Mouse (Mus musculus) neural tube, embryonic 12.5 days (tissue): ENCODE measurements around the gene G430095P16Rik. TPM values are rescaled to one million over a fixed set of nuclear protein-coding genes. Genes with fewer than 3 reads are reported as not detected.

Experiments
- polyA plus RNA-seq: library from polyadenylated mRNA; unstranded; fragments of >200 nt; fragmentation: Nextera tagmentation; extraction: Ambion mirVana; gene quantifications from 2 replicates; pipeline ENCODE4 v1.2.1, GENCODE M21; 2016

Gene G430095P16Rik
- polyA plus RNA-seq, 1 experiment from 2014 or later, result 2.5 TPM

Other genes starting within 250 kb of the G430095P16Rik start
- gene Ier2, start 60.2 kb upstream of the G430095P16Rik start, polyA plus RNA-seq, result 72.4 and 72.8 TPM in 2 replicates
- gene Trmt1, start 36.7 kb upstream of the G430095P16Rik start, polyA plus RNA-seq, result 58.5 and 59.1 TPM in 2 replicates
- gene Nacc1, start 35.1 kb upstream of the G430095P16Rik start, polyA plus RNA-seq, result 17.2 and 19.2 TPM in 2 replicates
- gene Lyl1, start 21.6 kb upstream of the G430095P16Rik start, polyA plus RNA-seq, result 4.4 and 4.5 TPM in 2 replicates
- 8.4 and 11.2 TPM in 2 replicates for gene Nfix, start 77.3 kb downstream of the G430095P16Rik start, polyA plus RNA-seq
- gene Dand5, start 99.8 kb downstream of the G430095P16Rik start, polyA plus RNA-seq, result 6.5 and 8.3 TPM in 2 replicates
- 39.7 and 40.1 TPM in 2 replicates for gene Gadd45gip1, start 108.5 kb downstream of the G430095P16Rik start, polyA plus RNA-seq
- gene Rad23a, start 117.7 kb downstream of the G430095P16Rik start, polyA plus RNA-seq, result 89.7 and 94.8 TPM in 2 replicates
- 753 and 769 TPM in 2 replicates for gene Calr, start 123.9 kb downstream of the G430095P16Rik start, polyA plus RNA-seq
- gene Farsa, start 134.0 kb downstream of the G430095P16Rik start, polyA plus RNA-seq, result 108 and 110 TPM in 2 replicates
- gene Syce2, start 149.1 kb downstream of the G430095P16Rik start, polyA plus RNA-seq, result 34.2 and 34.9 TPM in 2 replicates
- 32.1 and 37.0 TPM in 2 replicates for gene Gcdh, start 170.9 kb downstream of the G430095P16Rik start, polyA plus RNA-seq
- gene Klf1, start 178.9 kb downstream of the G430095P16Rik start, polyA plus RNA-seq, result 3.4 and 4.0 TPM in 2 replicates
- gene Dnase2a, start 185.6 kb downstream of the G430095P16Rik start, polyA plus RNA-seq, result 5.2 and 6.5 TPM in 2 replicates
- gene Mast1, start 214.4 kb downstream of the G430095P16Rik start, polyA plus RNA-seq, result 43.0 and 44.9 TPM in 2 replicates
- gene Rtbdn, start 224.0 kb downstream of the G430095P16Rik start, polyA plus RNA-seq, result 0.93 and 1.1 TPM in 2 replicates
- gene Gm49661, start 246.4 kb downstream of the G430095P16Rik start, polyA plus RNA-seq, result not detected in 2 replicates
- 1,247 and 1,331 TPM in 2 replicates for gene Prdx2, start 246.6 kb downstream of the G430095P16Rik start, polyA plus RNA-seq
- 78.4 and 85.2 TPM in 2 replicates for gene Rnaseh2a, start 246.8 kb downstream of the G430095P16Rik start, polyA plus RNA-seq